Mouse (Mus musculus) inflammation-experienced regulatory T-cells, adult 6 months (primary cell): ENCODE data around the gene Sgpp2. TPM values are rescaled to one million over a fixed set of nuclear protein-coding genes. Genes with fewer than 3 reads are reported as not detected.

ENCODE experiments used
- ATAC-seq: one replicate; pipeline ENCODE4 v1.8.0; 2017
- polyA plus RNA-seq, 3 experiments: library from polyadenylated mRNA; unstranded; fragments of 100-300 nt; shearing (Covaris generic); gene quantifications; one replicate each; pipeline ENCODE4 v1.2.1; 2017

Gene Sgpp2
- polyA plus RNA-seq, 3 experiments from 2014 or later = 1.2 to 1.7 (median 1.5) TPM

- ATAC-seq = no peak
These were observed 99.3 kb downstream of the Sgpp2 start for GRCm38 (mm10) chr1:78409396-78409795.

GRCm38 (mm10) chr1:78412668-78413067 lies 102.5 kb downstream of the Sgpp2 start:
- ATAC-seq = no peak

- ATAC-seq = no peak
These were observed 104.3 kb downstream of the Sgpp2 start for GRCm38 (mm10) chr1:78414421-78414820.

GRCm38 (mm10) chr1:78417154-78417911 lies 107.2 kb downstream of the Sgpp2 start:
- ATAC-seq = no peak

- ATAC-seq = no peak
These were observed 109.4 kb downstream of the Sgpp2 start for GRCm38 (mm10) chr1:78419593-78419992.

- no peak for ATAC-seq
These were observed 110.1 kb downstream of the Sgpp2 start for GRCm38 (mm10) chr1:78420271-78420670.

GRCm38 (mm10) chr1:78421749-78422148 lies 111.6 kb downstream of the Sgpp2 start:
- ATAC-seq = no peak

GRCm38 (mm10) chr1:78422576-78422975 lies 112.4 kb downstream of the Sgpp2 start:
- peak; percentile 95 for ATAC-seq

- ATAC-seq = no peak
These were observed 114.7 kb downstream of the Sgpp2 start for GRCm38 (mm10) chr1:78424848-78425247.

GRCm38 (mm10) chr1:78425309-78425708 lies 115.2 kb downstream of the Sgpp2 start:
- ATAC-seq = no peak

GRCm38 (mm10) chr1:78425793-78426700 lies 115.9 kb downstream of the Sgpp2 start:
- no peak for ATAC-seq

GRCm38 (mm10) chr1:78426841-78427240 lies 116.7 kb downstream of the Sgpp2 start:
- ATAC-seq = no peak

GRCm38 (mm10) chr1:78428851-78429250 lies 118.7 kb downstream of the Sgpp2 start:
- no peak for ATAC-seq

GRCm38 (mm10) chr1:78433472-78433871 lies 123.3 kb downstream of the Sgpp2 start:
- ATAC-seq = no peak

GRCm38 (mm10) chr1:78435967-78436366 lies 125.8 kb downstream of the Sgpp2 start:
- peak; percentile 65 for ATAC-seq

GRCm38 (mm10) chr1:78436445-78436844 lies 126.3 kb downstream of the Sgpp2 start:
- ATAC-seq = no peak

- ATAC-seq = no peak
These were observed 127.0 kb downstream of the Sgpp2 start for GRCm38 (mm10) chr1:78437150-78437549.

GRCm38 (mm10) chr1:78440716-78441115 lies 130.6 kb downstream of the Sgpp2 start:
- no peak for ATAC-seq

- ATAC-seq = no peak
These were observed 132.9 kb downstream of the Sgpp2 start for GRCm38 (mm10) chr1:78443056-78443455.

- no peak for ATAC-seq
These were observed 136.1 kb downstream of the Sgpp2 start for GRCm38 (mm10) chr1:78446232-78446631.

- no peak for ATAC-seq
These were observed 136.6 kb downstream of the Sgpp2 start for GRCm38 (mm10) chr1:78446742-78447141.

GRCm38 (mm10) chr1:78448091-78448490 lies 137.9 kb downstream of the Sgpp2 start:
- ATAC-seq = no peak

- no peak for ATAC-seq
These were observed 141.1 kb downstream of the Sgpp2 start for GRCm38 (mm10) chr1:78451070-78451854.
